In the genomic region with DNA sequence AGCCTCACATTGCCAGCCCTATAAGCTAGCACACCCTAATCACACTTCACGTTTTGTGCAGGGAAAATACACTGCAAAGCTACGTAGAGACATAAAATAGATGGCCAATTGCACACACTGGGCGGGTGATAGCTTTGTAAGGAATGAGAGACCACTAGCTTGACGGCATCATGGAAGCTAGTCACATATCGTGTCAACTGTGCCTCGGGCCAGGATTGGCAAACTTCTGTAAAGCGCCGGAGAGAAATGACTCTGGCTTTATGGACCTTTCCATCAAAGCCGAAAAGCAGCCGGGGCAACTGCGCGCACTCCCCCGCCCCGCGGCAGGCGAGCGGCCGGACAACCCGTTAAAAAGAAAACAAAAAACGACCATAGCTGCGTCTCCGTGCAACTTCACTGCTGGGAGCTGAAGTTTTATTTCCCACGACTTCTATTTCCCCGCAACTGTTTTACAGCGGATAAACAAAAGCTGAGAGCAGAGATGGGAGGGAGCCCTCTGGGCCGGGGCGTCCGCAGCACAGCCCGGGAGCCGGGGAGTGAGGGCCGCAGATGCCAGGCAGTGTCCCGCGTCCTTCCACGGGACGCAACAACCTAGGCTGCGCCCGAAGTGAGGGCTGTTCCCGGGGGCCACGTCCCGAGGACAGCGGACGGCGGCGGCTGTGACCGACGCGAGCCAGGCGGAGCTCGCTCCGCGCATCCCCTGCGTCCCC, we compare ENCODE assay signal across 7 mouse cellular contexts. TPM values are rescaled to one million over a fixed set of nuclear protein-coding genes. Genes with fewer than 3 reads are reported as not detected.
A peak's percentile ranks its signal among the peaks of the same experiment; 100 is the strongest.
DNase-seq lines count a peak whose midpoint lies in the region; ATAC-seq and TF ChIP-seq lines count a peak whose summit lies in the region.

No protein-coding gene starts in this region.

- ATAC-seq in neural tube, embryonic 11.5 days (ENCODE audit: insufficient read depth, low FRiP score, low TSS enrichment): peak; percentile 84; the same call in 1 of the 2 replicates
- ATAC-seq in hindbrain, embryonic 14.5 days (ENCODE audit: low FRiP score): peak; percentile 76
- peak; percentile 60 for ATAC-seq in liver, postnatal 0 days
- peak; percentile 47; the same call in 1 of the 2 replicates for ATAC-seq in stomach, postnatal 0 days (ENCODE audit: low FRiP score, low TSS enrichment)

- H3K4me3 ChIP-seq in neural tube, embryonic 11.5 days (ENCODE audit: low read depth, low read length): peak overlapping the region; percentile 63
- H3K4me3 ChIP-seq in hindbrain, embryonic 14.5 days (replicated peaks; ENCODE audit: low read length): peak overlapping the region; percentile 90
- H3K4me3 ChIP-seq in liver, postnatal 0 days (ENCODE audit: low read depth, low read length): peak overlapping the region; percentile 80
- H3K4me3 ChIP-seq in stomach, postnatal 0 days (ENCODE audit: low read depth, low read length): peak overlapping the region; percentile 93

- no peak for TF ChIP-seq EP300 in liver, postnatal 0 days (IDR thresholded peaks at IDR 0.05; ENCODE audit: low read depth)
- no peak for TF ChIP-seq EP300 in stomach, postnatal 0 days (optimal IDR thresholded peaks at IDR 0.05)

- H3K27me3 ChIP-seq in neural tube, embryonic 11.5 days (ENCODE audit: control insufficient read depth, insufficient read depth, low read length): peaks cover 4% of the 10 kb centered on the region; the same call in 1 of the 2 replicates
- H3K27me3 ChIP-seq in hindbrain, embryonic 14.5 days (ENCODE audit: control insufficient read depth, insufficient read depth, low read length): peaks cover 35% of the 10 kb centered on the region
- peaks cover 10% of the 10 kb centered on the region; the same call in 1 of the 2 replicates for H3K27me3 ChIP-seq in liver, postnatal 0 days (ENCODE audit: insufficient read depth, low read length)
- H3K27me3 ChIP-seq in stomach, postnatal 0 days (ENCODE audit: control insufficient read depth, insufficient read depth, low read length): no peaks in the 10 kb centered on the region

- WGBS in neural tube, embryonic 11.5 days: under 1% methylated on average over 52 of the region's 52 CpGs
- 1% methylated on average over 49 of the region's 52 CpGs for WGBS in hindbrain, embryonic 14.5 days
- WGBS in liver, postnatal 0 days (ENCODE audit: insufficient replicate concordance): 5% methylated on average over 51 of the region's 52 CpGs
- WGBS in stomach, postnatal 0 days: under 1% methylated on average over 52 of the region's 52 CpGs

- H3K9ac ChIP-seq in neural tube, embryonic 11.5 days (ENCODE audit: low read length): peak overlapping the region; percentile 66
- H3K9ac ChIP-seq in hindbrain, embryonic 14.5 days: peak overlapping the region; percentile 73
- H3K9ac ChIP-seq in liver, postnatal 0 days (replicated peaks): peak overlapping the region; percentile 67
- H3K9ac ChIP-seq in stomach, postnatal 0 days (ENCODE audit: low read length): peak overlapping the region; percentile 79

- H3K27ac ChIP-seq in neural tube, embryonic 11.5 days (ENCODE audit: low read depth, low read length): peak overlapping the region; percentile 83
- H3K27ac ChIP-seq in hindbrain, embryonic 14.5 days: peak overlapping the region; percentile 87
- peak overlapping the region; percentile 3; the same call in 1 of the 2 replicates for H3K27ac ChIP-seq in liver, postnatal 0 days (ENCODE audit: low read depth)
- H3K27ac ChIP-seq in stomach, postnatal 0 days (replicated peaks): peak overlapping the region; percentile 69

- no peaks in the 10 kb centered on the region for H3K36me3 ChIP-seq in neural tube, embryonic 11.5 days (ENCODE audit: control insufficient read depth, insufficient read depth, low read length)
- no peaks in the 10 kb centered on the region for H3K36me3 ChIP-seq in hindbrain, embryonic 14.5 days (replicated peaks; ENCODE audit: control insufficient read depth, insufficient read depth)
- H3K36me3 ChIP-seq in liver, postnatal 0 days (replicated peaks; ENCODE audit: insufficient read depth, low read length): no peaks in the 10 kb centered on the region
- H3K36me3 ChIP-seq in stomach, postnatal 0 days (ENCODE audit: control insufficient read depth, insufficient read depth, low read length): no peaks in the 10 kb centered on the region

- H3K4me1 ChIP-seq in neural tube, embryonic 11.5 days (ENCODE audit: control insufficient read depth, insufficient read depth, low read length): peaks cover 7% of the 10 kb centered on the region
- H3K4me1 ChIP-seq in hindbrain, embryonic 14.5 days (replicated peaks; ENCODE audit: control insufficient read depth, insufficient read depth, low read length): peaks cover 21% of the 10 kb centered on the region
- H3K4me1 ChIP-seq in liver, postnatal 0 days (ENCODE audit: insufficient read depth): peaks cover 7% of the 10 kb centered on the region
- no peaks in the 10 kb centered on the region for H3K4me1 ChIP-seq in stomach, postnatal 0 days (replicated peaks; ENCODE audit: control insufficient read depth, insufficient read depth)

- peak overlapping the region; percentile 69 for H3K4me2 ChIP-seq in neural tube, embryonic 11.5 days (ENCODE audit: low read depth)
- H3K4me2 ChIP-seq in hindbrain, embryonic 14.5 days (replicated peaks): peak overlapping the region; percentile 78
- peak overlapping the region; percentile 82 for H3K4me2 ChIP-seq in liver, postnatal 0 days (ENCODE audit: low read depth, low read length)
- H3K4me2 ChIP-seq in stomach, postnatal 0 days (replicated peaks; ENCODE audit: low read depth): peak overlapping the region; percentile 93

- no peak for TF ChIP-seq CTCF in liver, postnatal 0 days (IDR thresholded peaks at IDR 0.05; ENCODE audit: low read depth)
- TF ChIP-seq CTCF in stomach, postnatal 0 days (IDR thresholded peaks at IDR 0.05; ENCODE audit: low read depth): no peak

- no peak for DNase-seq in neural tube, embryonic 11.5 days (ENCODE audit: low spot score)
- DNase-seq in neural tube, embryonic 10.5 days (ENCODE audit: extremely low spot score, low spot score): no peak
- peak; percentile 23 for DNase-seq in embryo, embryonic 10 days (ENCODE audit: low spot score)
- no peak for DNase-seq in hindbrain, embryonic 14.5 days (ENCODE audit: low spot score)
- DNase-seq in liver, postnatal 0 days: peak; percentile 22
- no peak for DNase-seq in stomach, postnatal 0 days (ENCODE audit: low spot score)
- DNase-seq in layer of hippocampus, adult 8-10 months (ENCODE audit: low spot score in 2 of 2): no peak

- peaks cover 2% of the 10 kb centered on the region; the same call in 1 of the 2 replicates for H3K9me3 ChIP-seq in neural tube, embryonic 11.5 days (ENCODE audit: control insufficient read depth, low read length)
- no peaks in the 10 kb centered on the region for H3K9me3 ChIP-seq in hindbrain, embryonic 14.5 days (ENCODE audit: control insufficient read depth, low read length)
- H3K9me3 ChIP-seq in liver, postnatal 0 days (ENCODE audit: low read length): peaks cover 3% of the 10 kb centered on the region
- no peaks in the 10 kb centered on the region for H3K9me3 ChIP-seq in stomach, postnatal 0 days (ENCODE audit: control insufficient read depth, low read length)

RNA-seq across cellular contexts. Expression of gene Zbtb40, which starts 0.6 kb away (rescaled TPM):
- polyA plus RNA-seq in neural tube, embryonic 11.5 days (2014; fragmentation: Nextera tagmentation; extraction: Ambion mirVana): 5.0 and 5.3 TPM in 2 replicates
- 4.5 and 5.0 TPM in 2 replicates for polyA plus RNA-seq in hindbrain, embryonic 14.5 days (2014; fragmentation: Nextera tagmentation; extraction: Ambion mirVana)
- 0.52 and 0.56 TPM in 2 replicates for polyA plus RNA-seq in liver, postnatal 0 days (2015; fragmentation: Nextera tagmentation; extraction: Ambion mirVana)
- 0.86 and 0.87 TPM in 2 replicates for polyA plus RNA-seq in stomach, postnatal 0 days (2015; fragmentation: Nextera tagmentation; extraction: Ambion mirVana)
- total RNA-seq in layer of hippocampus, adult 8-10 months (2022): 10 to 100 TPM in 2 of 4 experiments, 1 to 10 TPM in 2; 6.0 to 23.6 (median 15.0) TPM

Comparison
In these comparisons a context has a peak if more than half of its experiments do, and no peak if none do; other contexts are left out.
1. DNase-seq: peak in embryo, embryonic 10 days (single experiment) and liver, postnatal 0 days (single experiment); none in neural tube, embryonic 11.5 days (single experiment), neural tube, embryonic 10.5 days (single experiment), hindbrain, embryonic 14.5 days (single experiment), stomach, postnatal 0 days (single experiment) and layer of hippocampus, adult 8-10 months (0 of 2).
2. H3K27ac ChIP-seq: peak in every context shown above with its lines; median percentile 87 in hindbrain, embryonic 14.5 days; 83 in neural tube, embryonic 11.5 days; 69 in stomach, postnatal 0 days; 3 in liver, postnatal 0 days.
3. Peak in every context shown above with its lines, with median percentiles within 50 percentile points of each other: ATAC-seq, H3K4me2 ChIP-seq, H3K4me3 ChIP-seq and H3K9ac ChIP-seq.